Mouse (Mus musculus): Measurements from ENCODE around the gene Depp1.
"Not testable (repeated sequence)": the region's sequence is repeated elsewhere in the genome, so short reads cannot be mapped to it uniquely, and the experiment has no call there.

- TF ChIP-seq CTCF (IDR thresholded peaks at IDR 0.05; ENCODE audit: borderline replicate concordance, insufficient read depth, low read length); POLR2A (IDR thresholded peaks at IDR 0.05; ENCODE audit: low read depth, low read length): not testable (repeated sequence)
Measured at GRCm38 (mm10) chr6:116600969-116601368, 49.4 kb upstream of the Depp1 start.

All from embryonic fibroblast, embryonic 13.5 days (primary cell).